Mouse (Mus musculus) midbrain, embryonic 13.5 days (tissue): Measurements from ENCODE around the gene Gstm7. TPM values are rescaled to one million over a fixed set of nuclear protein-coding genes. Genes with fewer than 3 reads are reported as not detected.
"Not testable (repeated sequence)": the region's sequence is repeated elsewhere in the genome, so short reads cannot be mapped to it uniquely, and the experiment has no call there.

Source experiments
- ATAC-seq: fragments of 200-750 bp; cut with Nextera tagmentation; 2 replicates; pipeline ENCODE4 v1.8.0; 2017; ENCODE audit warnings: mild to moderate bottlenecking, moderate TSS enrichment, moderate library complexity
- H3K27ac ChIP-seq: fragments of 300-500 bp; sonication (generic); 2 replicates; pipeline ENCODE4 v1.5.1; 2015; ENCODE audit warnings: inconsistent platforms, mild to moderate bottlenecking, moderate library complexity
- H3K27me3 ChIP-seq: fragments of 300-500 bp; sonication (generic); 2 replicates; pipeline ENCODE4 v1.6.1; 2015; ENCODE audit warnings: mild to moderate bottlenecking, inconsistent platforms
- H3K36me3 ChIP-seq: fragments of 300-500 bp; sonication (generic); 2 replicates; pipeline ENCODE4 v1.6.1; 2015; ENCODE audit warnings: mild to moderate bottlenecking, inconsistent platforms
- H3K4me1 ChIP-seq: fragments of 300-500 bp; sonication (generic); replicated peaks from 2 replicates; pipeline ENCODE4 v1.6.1; 2015; ENCODE audit warnings: inconsistent platforms
- H3K4me2 ChIP-seq: fragments of 300-500 bp; sonication (generic); replicated peaks from 2 replicates; pipeline ENCODE4 v1.6.1; 2015; ENCODE audit warnings: moderate library complexity, mild to moderate bottlenecking, inconsistent platforms
- H3K4me3 ChIP-seq: fragments of 300-500 bp; sonication (generic); replicated peaks from 2 replicates; pipeline ENCODE4 v1.5.1; 2015; ENCODE audit warnings: mild to moderate bottlenecking, inconsistent platforms
- H3K9ac ChIP-seq: fragments of 300-500 bp; sonication (generic); replicated peaks from 2 replicates; pipeline ENCODE4 v1.6.1; 2015; ENCODE audit warnings: mild to moderate bottlenecking, inconsistent platforms
- H3K9me3 ChIP-seq: fragments of 300-500 bp; sonication (generic); 2 replicates; pipeline ENCODE4 v1.6.1; 2016; ENCODE audit warnings: mild to moderate bottlenecking, inconsistent platforms
- WGBS: fragments of 180-500 bp; shearing (Covaris S2); methylation state at CpG from one replicate; pipeline ENCODE4 v1.1.7; 2015; 5-methylcytosine and 5-hydroxymethylcytosine counted together
- polyA plus RNA-seq: library from polyadenylated mRNA; unstranded; fragments of >200 nt; fragmentation: Nextera tagmentation; extraction: Ambion mirVana; gene quantifications from 2 replicates; pipeline ENCODE4 v1.2.1, GENCODE M21; 2015

The Gstm7 gene
- polyA plus RNA-seq = 100 and 107 TPM in 2 replicates

GRCm38 (mm10) chr3:107931670-107932069 lies at the start of gene Gstm7:
TSS of gene Gstm7 (minus strand) at chr3:107931817.
- Histone ChIP-seq H3K9ac (peak within 1 kb of the TSS; percentile 40), H3K27ac (peak within 1 kb of the TSS; percentile 86), H3K4me1 (peaks cover 31% of the 10 kb centered on the region), H3K4me2 (peak within 1 kb of the TSS; percentile 48), H3K27me3 (no peaks in the 10 kb centered on the region), H3K9me3 (no peaks in the 10 kb centered on the region), H3K36me3 (no peaks in the 10 kb centered on the region), H3K4me3 (peak within 1 kb of the TSS; percentile 28)
- under 1% methylated on average over 10 of the region's 10 CpGs for WGBS
- ATAC-seq = peak; percentile 99

GRCm38 (mm10) chr3:107981261-107981660 lies 49.6 kb upstream of the Gstm7 start:
- Histone ChIP-seq H3K9me3 (no peaks in the 10 kb centered on the region), H3K4me2 (no peak overlapping the region), H3K36me3 (no peaks in the 10 kb centered on the region), H3K27me3 (no peaks in the 10 kb centered on the region), H3K9ac (no peak overlapping the region), H3K4me3 (no peak overlapping the region), H3K4me1 (no peaks in the 10 kb centered on the region), H3K27ac (no peak overlapping the region)
- 68% methylated on average over 3 of the region's 3 CpGs for WGBS
- ATAC-seq = no peak

- H3K27ac ChIP-seq = no peak overlapping the region
- H3K36me3 ChIP-seq = no peaks in the 10 kb centered on the region
- no peak overlapping the region for H3K4me2 ChIP-seq
- no peaks in the 10 kb centered on the region for H3K27me3 ChIP-seq
- whole genome bisulfite sequencing = 83% methylated on average over 3 of the region's 3 CpGs
- no peak overlapping the region for H3K9ac ChIP-seq
- H3K4me3 ChIP-seq = no peak overlapping the region
- H3K4me1 ChIP-seq = no peaks in the 10 kb centered on the region
- no peak for ATAC-seq
- H3K9me3 ChIP-seq = no peaks in the 10 kb centered on the region; the same call in 1 of the 2 replicates
These were observed 46.1 kb upstream of the Gstm7 start for GRCm38 (mm10) chr3:107977691-107978090.

GRCm38 (mm10) chr3:107974237-107974636 lies 42.6 kb upstream of the Gstm7 start:
- no peaks in the 10 kb centered on the region for H3K4me1 ChIP-seq
- no peak for ATAC-seq
- H3K4me2 ChIP-seq = no peak overlapping the region
- no peak overlapping the region for H3K9ac ChIP-seq
- WGBS = 97% methylated on average over 1 of the region's 1 CpGs
- 0 out of 2 replicates have a peak, but pooled peaks cover 3% of the 10 kb centered on the region for H3K27me3 ChIP-seq
- no peaks in the 10 kb centered on the region for H3K36me3 ChIP-seq
- H3K4me3 ChIP-seq = no peak overlapping the region
- no peaks in the 10 kb centered on the region; the same call in 1 of the 2 replicates for H3K9me3 ChIP-seq
- no peak overlapping the region for H3K27ac ChIP-seq

GRCm38 (mm10) chr3:107972070-107972469 lies 40.5 kb upstream of the Gstm7 start:
- no peaks in the 10 kb centered on the region; the same call in 1 of the 2 replicates for H3K9me3 ChIP-seq
- no peak overlapping the region for H3K27ac ChIP-seq
- no peak overlapping the region for H3K4me2 ChIP-seq
- H3K4me3 ChIP-seq = no peak overlapping the region
- H3K9ac ChIP-seq = no peak overlapping the region
- H3K4me1 ChIP-seq = no peaks in the 10 kb centered on the region
- no peak for ATAC-seq
- H3K36me3 ChIP-seq = no peaks in the 10 kb centered on the region
- WGBS = 89% methylated on average over 3 of the region's 3 CpGs
- 0 out of 2 replicates have a peak, but pooled peaks cover 3% of the 10 kb centered on the region for H3K27me3 ChIP-seq

- WGBS = 57% methylated on average over 3 of the region's 3 CpGs
- H3K27ac ChIP-seq, H3K4me3 ChIP-seq, H3K4me1 ChIP-seq, H3K9ac ChIP-seq, H3K9me3 ChIP-seq, ATAC-seq, H3K4me2 ChIP-seq, H3K36me3 ChIP-seq, H3K27me3 ChIP-seq: not testable (repeated sequence)
These were observed 39.5 kb upstream of the Gstm7 start for GRCm38 (mm10) chr3:107971101-107971500.

- H3K4me3 ChIP-seq = no peak within 1 kb of the TSS
- H3K9me3 ChIP-seq = no peaks in the 10 kb centered on the region
- ATAC-seq = no peak
- H3K4me2 ChIP-seq = no peak within 1 kb of the TSS
- no peak within 1 kb of the TSS for H3K27ac ChIP-seq
- H3K36me3 ChIP-seq = no peaks in the 10 kb centered on the region
- WGBS = 70% methylated on average over 13 of the region's 13 CpGs
- H3K27me3 ChIP-seq = 0 out of 2 replicates have a peak, but pooled peaks cover 3% of the 10 kb centered on the region
- H3K9ac ChIP-seq = no peak within 1 kb of the TSS
- peaks cover 6% of the 10 kb centered on the region; the same call in 1 of the 2 replicates for H3K4me1 ChIP-seq
These were observed 37.2 kb upstream of the Gstm7 start, which contains the start of gene Gstm3 for GRCm38 (mm10) chr3:107968724-107969395. TSS of gene Gstm3 (minus strand) at chr3:107969283.

- Histone ChIP-seq H3K4me2 (no peak overlapping the region), H3K4me1 (peaks cover 6% of the 10 kb centered on the region; the same call in 1 of the 2 replicates), H3K27me3 (0 out of 2 replicates have a peak, but pooled peaks cover 3% of the 10 kb centered on the region), H3K9me3 (no peaks in the 10 kb centered on the region), H3K9ac (no peak overlapping the region), H3K4me3 (no peak overlapping the region), H3K36me3 (no peaks in the 10 kb centered on the region), H3K27ac (no peak overlapping the region)
- 96% methylated on average over 5 of the region's 5 CpGs for WGBS
- ATAC-seq = no peak
These were observed 35.0 kb upstream of the Gstm7 start for GRCm38 (mm10) chr3:107966631-107967030.

- Histone ChIP-seq H3K36me3 (no peaks in the 10 kb centered on the region), H3K27me3 (0 out of 2 replicates have a peak, but pooled peaks cover 3% of the 10 kb centered on the region), H3K4me1 (peaks cover 6% of the 10 kb centered on the region; the same call in 1 of the 2 replicates), H3K4me2 (no peak overlapping the region), H3K9me3 (no peaks in the 10 kb centered on the region), H3K9ac (no peak overlapping the region), H3K4me3 (no peak overlapping the region), H3K27ac (no peak overlapping the region)
- ATAC-seq = no peak
- WGBS = 73% methylated on average over 1 of the region's 1 CpGs
These were observed 34.0 kb upstream of the Gstm7 start for GRCm38 (mm10) chr3:107965592-107965991.

- Histone ChIP-seq H3K4me3 (no peak overlapping the region), H3K9me3 (no peaks in the 10 kb centered on the region), H3K4me2 (no peak overlapping the region), H3K4me1 (peaks cover 6% of the 10 kb centered on the region; the same call in 1 of the 2 replicates), H3K27me3 (0 out of 2 replicates have a peak, but pooled peaks cover 3% of the 10 kb centered on the region), H3K9ac (no peak overlapping the region), H3K27ac (no peak overlapping the region), H3K36me3 (no peaks in the 10 kb centered on the region)
- WGBS = 68% methylated on average over 5 of the region's 5 CpGs
- no peak for ATAC-seq
These were observed 33.2 kb upstream of the Gstm7 start for GRCm38 (mm10) chr3:107964656-107965308.

GRCm38 (mm10) chr3:107964026-107964425 lies 32.4 kb upstream of the Gstm7 start:
- Histone ChIP-seq H3K36me3 (no peaks in the 10 kb centered on the region), H3K27me3 (no peaks in the 10 kb centered on the region), H3K4me3 (no peak overlapping the region), H3K27ac (no peak overlapping the region), H3K4me1 (peaks cover 6% of the 10 kb centered on the region; the same call in 1 of the 2 replicates), H3K9ac (no peak overlapping the region), H3K9me3 (no peaks in the 10 kb centered on the region), H3K4me2 (no peak overlapping the region)
- WGBS = 88% methylated on average over 4 of the region's 4 CpGs
- ATAC-seq = no peak

GRCm38 (mm10) chr3:107955260-107955659 lies 23.6 kb upstream of the Gstm7 start:
- H3K27me3 ChIP-seq, H3K4me2 ChIP-seq, H3K4me3 ChIP-seq, H3K27ac ChIP-seq, H3K9ac ChIP-seq, H3K36me3 ChIP-seq, H3K4me1 ChIP-seq, H3K9me3 ChIP-seq, ATAC-seq: not testable (repeated sequence)
- 92% methylated on average over 9 of the region's 9 CpGs for WGBS
